Mouse (Mus musculus): ENCODE data around the gene Tcea2.

The Tcea2 gene

DNA sequence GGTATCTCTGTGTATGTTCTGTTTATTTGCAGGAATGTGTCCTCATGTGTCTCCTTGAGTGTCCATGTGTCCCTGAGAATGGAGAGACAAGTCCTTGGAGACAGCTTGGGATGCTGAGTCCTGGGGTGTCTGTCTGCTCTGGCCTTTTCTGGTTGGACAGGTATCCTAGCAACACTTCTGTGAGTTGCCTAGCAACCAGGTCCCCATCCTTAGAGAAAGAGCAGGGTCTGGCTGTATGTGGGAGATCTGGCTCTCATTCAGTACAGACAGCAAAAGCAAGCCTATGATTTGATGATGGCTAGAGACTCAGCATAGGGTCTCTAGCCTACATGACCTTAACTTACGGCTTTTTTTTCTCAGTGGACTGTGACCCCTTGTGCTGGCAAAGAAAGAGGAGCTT is 33.6 kb downstream of the Tcea2 start:
- DNase-seq (ENCODE audit: low spot score in 2 of 2): no peak

- peak in 1 of 2 experiments; percentile 48 for DNase-seq (ENCODE audit: low spot score in 2 of 2)
Measured at GRCm38 (mm10) chr2:181714903-181715326, 34.8 kb downstream of the Tcea2 start, which contains the start of gene Oprl1. Gene Oprl1 (plus strand): TSS chr2:181715016.

DNA sequence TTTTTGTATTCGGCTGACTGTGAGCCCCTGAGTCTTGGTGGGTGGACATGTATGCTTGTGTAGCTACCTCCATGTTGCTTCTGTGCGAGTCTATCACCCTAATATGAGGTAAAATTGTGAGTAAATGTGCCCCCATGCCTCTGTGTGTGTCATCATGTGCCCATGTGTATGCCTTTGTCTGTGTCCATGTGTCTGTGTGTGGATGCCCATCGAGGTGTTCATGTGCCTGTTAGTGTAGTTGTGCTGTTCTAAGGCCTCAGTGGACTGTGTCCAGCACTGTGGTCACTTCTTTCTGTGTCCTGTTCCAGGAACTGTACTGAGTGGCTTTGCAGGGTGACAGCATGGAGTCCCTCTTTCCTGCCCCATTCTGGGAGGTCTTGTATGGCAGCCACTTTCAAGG is 35.3 kb downstream of the Tcea2 start:
- DNase-seq (ENCODE audit: low spot score in 2 of 2): no peak

DNA sequence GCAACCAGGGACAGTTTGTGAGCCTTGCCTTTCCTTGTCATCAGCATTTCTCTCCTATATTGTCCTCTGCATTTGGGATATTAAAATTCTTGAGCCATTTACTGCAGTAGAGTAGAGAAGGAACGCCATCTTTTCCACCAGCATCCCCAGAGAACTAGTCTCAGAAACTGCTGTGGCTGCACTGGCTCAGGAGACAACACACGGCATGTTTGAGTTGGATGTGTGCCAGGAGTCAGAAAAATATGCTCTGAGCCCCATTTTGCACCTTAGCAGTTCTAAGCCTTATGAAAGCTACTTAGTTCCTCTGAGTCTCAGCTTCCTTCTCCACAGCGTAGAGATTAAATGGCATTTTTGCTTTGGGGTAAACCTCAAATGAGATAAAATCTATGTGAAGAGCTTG is 36.9 kb downstream of the Tcea2 start:
- DNase-seq (ENCODE audit: low spot score in 2 of 2): no peak

DNA sequence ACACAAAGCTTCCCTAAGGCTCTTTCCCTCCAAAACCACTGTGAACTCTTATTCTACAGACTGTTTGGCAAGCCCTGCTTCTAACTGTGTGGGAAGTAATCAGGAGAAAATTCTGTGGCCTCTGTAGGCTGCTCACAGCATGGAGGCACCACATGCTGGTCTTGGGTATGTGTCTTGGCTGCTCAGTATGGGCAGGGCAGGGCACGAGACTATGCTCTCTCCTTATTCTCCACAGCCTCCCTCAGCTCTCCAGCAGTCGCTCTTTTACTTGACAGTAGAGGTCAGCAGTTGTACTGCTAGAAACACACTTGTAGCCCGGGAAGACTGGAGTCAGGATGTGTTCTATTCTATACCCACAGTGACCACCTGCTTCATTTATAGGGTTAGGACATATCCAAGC is 40.0 kb downstream of the Tcea2 start:
- no peak for DNase-seq (ENCODE audit: low spot score in 2 of 2)

GRCm38 (mm10) chr2:181721200-181721599 is 41.1 kb downstream of the Tcea2 start:
- DNase-seq (ENCODE audit: low spot score in 2 of 2): no peak

GRCm38 (mm10) chr2:181722213-181722612 is 42.1 kb downstream of the Tcea2 start:
- DNase-seq (ENCODE audit: low spot score in 2 of 2): no peak

DNA sequence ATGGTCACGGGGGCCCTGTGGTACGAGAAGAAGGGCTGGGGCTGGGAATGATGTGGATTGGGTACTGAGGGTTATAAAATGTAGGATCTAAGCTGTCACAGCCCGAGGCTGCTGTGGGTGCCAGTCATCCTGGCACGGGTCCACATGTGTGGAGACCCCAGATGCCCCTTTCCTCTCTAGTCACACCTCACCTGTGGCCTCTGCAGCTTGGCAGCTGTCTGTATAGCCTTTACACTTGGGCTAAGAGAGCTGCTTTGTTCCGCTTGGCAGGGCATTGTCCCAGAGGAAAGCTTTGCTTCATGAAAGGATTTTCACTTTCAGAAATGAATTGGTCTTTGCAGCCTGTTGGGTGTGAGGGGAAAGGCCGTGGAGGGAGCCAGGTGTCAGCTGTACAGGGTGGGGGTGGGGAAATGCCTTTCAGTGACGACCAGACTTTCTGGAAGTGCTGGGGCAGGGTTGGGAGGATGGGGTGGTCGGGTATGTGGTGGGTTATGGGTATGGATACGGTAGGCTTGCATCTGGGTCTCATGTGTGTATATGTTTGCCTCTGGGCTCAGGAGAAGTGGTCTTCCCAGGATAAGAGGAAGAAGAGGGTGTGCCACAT is 47.7 kb downstream of the Tcea2 start:
- DNase-seq (ENCODE audit: low spot score in 2 of 2): no peak

- no peak for DNase-seq (ENCODE audit: low spot score in 2 of 2)
Measured at GRCm38 (mm10) chr2:181730051-181730450, 49.9 kb downstream of the Tcea2 start.

Data from frontal cortex, postnatal 25 days (tissue).